ENCODE assay signal across 27 mouse cellular contexts in the genomic region with DNA sequence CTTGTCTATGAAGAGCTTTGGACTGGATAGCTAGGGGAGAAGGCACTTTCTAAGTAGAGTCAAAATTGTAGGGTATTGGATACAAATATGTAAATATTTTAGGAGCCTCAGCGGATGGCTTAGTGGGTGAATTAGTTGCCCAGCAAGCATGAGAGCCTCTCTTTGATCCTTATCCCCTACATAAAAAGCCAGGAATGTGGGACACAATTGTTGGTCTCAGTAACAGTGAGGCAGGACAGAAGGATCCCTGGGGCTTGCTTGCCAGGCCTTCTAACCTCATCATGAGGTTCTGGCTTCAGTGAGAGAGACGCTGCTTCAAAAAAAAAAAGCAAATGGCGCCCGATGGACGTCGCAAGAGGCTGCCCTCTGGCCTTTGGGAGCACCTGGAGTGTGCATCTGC.
DNase-seq lines count a peak whose midpoint lies in the region; ATAC-seq and TF ChIP-seq lines count a peak whose summit lies in the region.
"Had no signal": no experiment of that assay in that cellular context is flagged by ENCODE, and none has a peak within 500 bp of the region (broad histone marks: within the 10 kb centered on the region; RNA-seq: fewer than 3 reads in every experiment).

No protein-coding gene starts in this region.

- 0 out of 2 replicates have a peak, but pooled peaks cover 13% of the 10 kb centered on the region for H3K4me1 ChIP-seq in intestine, embryonic 15.5 days (replicated peaks)
- H3K4me1 ChIP-seq in intestine, postnatal 0 days (replicated peaks; ENCODE audit: control insufficient read depth, insufficient read depth, low read length), result peaks cover 6% of the 10 kb centered on the region; the same call in 1 of the 2 replicates
- peaks cover 11% of the 10 kb centered on the region; the same call in 1 of the 2 replicates for H3K4me1 ChIP-seq in lung, postnatal 0 days (ENCODE audit: insufficient read depth, low read depth, low read length)
- H3K4me1 ChIP-seq in intestine, embryonic 16.5 days (ENCODE audit: control insufficient read depth, insufficient read depth, low read length), result peaks cover 23% of the 10 kb centered on the region
- peaks cover 25% of the 10 kb centered on the region for H3K4me1 ChIP-seq in stomach, embryonic 16.5 days (ENCODE audit: control insufficient read depth, insufficient read depth, low read length)
- H3K4me1 ChIP-seq in forebrain, embryonic 16.5 days (replicated peaks; ENCODE audit: control insufficient read depth, insufficient read depth, low read length), result 0 out of 2 replicates have a peak, but pooled peaks cover 5% of the 10 kb centered on the region

- H3K27ac ChIP-seq in intestine, embryonic 15.5 days, result 0 out of 2 replicates have a peak overlapping the region, but pooled peaks have one; percentile 18
- no peak overlapping the region for H3K27ac ChIP-seq in intestine, postnatal 0 days (ENCODE audit: low read depth, low read length)
- H3K27ac ChIP-seq in lung, postnatal 0 days (ENCODE audit: low read length), result peak overlapping the region; percentile 72
- peak overlapping the region; percentile 29; the same call in 1 of the 2 replicates for H3K27ac ChIP-seq in intestine, embryonic 16.5 days (ENCODE audit: low read length)
- peak overlapping the region; percentile 90 for H3K27ac ChIP-seq in stomach, embryonic 16.5 days (ENCODE audit: low read length)
- no peak overlapping the region for H3K27ac ChIP-seq in forebrain, embryonic 16.5 days (ENCODE audit: low read length)
- H3K27ac ChIP-seq: embryonic facial prominence, embryonic 15.5 days; forebrain, embryonic 10.5 days; forebrain, embryonic 15.5 days; heart, embryonic 10.5 days; hindbrain, embryonic 12.5 days had no signal

- no peak for DNase-seq in lung, postnatal 0 days (ENCODE audit: low spot score)
- DNase-seq in lung, adult 18-20 months, result no peak
- DNase-seq in gastrocnemius, postnatal 14 days, result no peak
- DNase-seq: adrenal gland, adult 8-10 months; adrenal gland, postnatal 36 days; B cell, adult 2 months; cerebellum, adult 8-10 months; cerebellum, postnatal 14 days; embryo, embryonic 11 days; gastrocnemius, postnatal 36 days; heart, adult 11 months; heart, postnatal 10 days; heart, postnatal 4 days had no signal

- H3K27me3 ChIP-seq in intestine, embryonic 15.5 days (replicated peaks), result no peaks in the 10 kb centered on the region
- H3K27me3 ChIP-seq in intestine, postnatal 0 days (replicated peaks; ENCODE audit: control insufficient read depth, insufficient read depth, low read length), result no peaks in the 10 kb centered on the region
- no peaks in the 10 kb centered on the region for H3K27me3 ChIP-seq in lung, postnatal 0 days (replicated peaks; ENCODE audit: insufficient read depth, low read length)
- H3K27me3 ChIP-seq in intestine, embryonic 16.5 days (replicated peaks; ENCODE audit: control insufficient read depth, insufficient read depth, low read length), result no peaks in the 10 kb centered on the region
- no peaks in the 10 kb centered on the region for H3K27me3 ChIP-seq in stomach, embryonic 16.5 days (ENCODE audit: control insufficient read depth, insufficient read depth, low read length)
- no peaks in the 10 kb centered on the region for H3K27me3 ChIP-seq in forebrain, embryonic 16.5 days (replicated peaks; ENCODE audit: control insufficient read depth, insufficient read depth, low read length)
- H3K27me3 ChIP-seq: embryonic facial prominence, embryonic 15.5 days; forebrain, embryonic 15.5 days; hindbrain, embryonic 12.5 days; Patski had no signal

- no peak overlapping the region for H3K4me2 ChIP-seq in intestine, embryonic 15.5 days (replicated peaks)
- no peak overlapping the region for H3K4me2 ChIP-seq in intestine, postnatal 0 days (replicated peaks; ENCODE audit: low read depth)
- H3K4me2 ChIP-seq in lung, postnatal 0 days (replicated peaks; ENCODE audit: low read depth, low read length), result no peak overlapping the region
- no peak overlapping the region for H3K4me2 ChIP-seq in intestine, embryonic 16.5 days (ENCODE audit: low read depth, low read length)
- H3K4me2 ChIP-seq in stomach, embryonic 16.5 days (ENCODE audit: low read depth, low read length), result no peak overlapping the region
- H3K4me2 ChIP-seq in forebrain, embryonic 16.5 days (ENCODE audit: low read length), result no peak overlapping the region
- H3K4me2 ChIP-seq: embryonic facial prominence, embryonic 15.5 days; forebrain, embryonic 15.5 days; hindbrain, embryonic 12.5 days had no signal

- no peaks in the 10 kb centered on the region for H3K9me3 ChIP-seq in intestine, embryonic 15.5 days
- H3K9me3 ChIP-seq in intestine, postnatal 0 days (ENCODE audit: control insufficient read depth), result no peaks in the 10 kb centered on the region
- no peaks in the 10 kb centered on the region for H3K9me3 ChIP-seq in lung, postnatal 0 days (ENCODE audit: low read length)
- no peaks in the 10 kb centered on the region for H3K9me3 ChIP-seq in intestine, embryonic 16.5 days (ENCODE audit: control insufficient read depth, low read length)
- H3K9me3 ChIP-seq in stomach, embryonic 16.5 days (replicated peaks; ENCODE audit: control insufficient read depth, low read length), result no peaks in the 10 kb centered on the region
- H3K9me3 ChIP-seq in forebrain, embryonic 16.5 days (ENCODE audit: control insufficient read depth, low read length), result no peaks in the 10 kb centered on the region
- H3K9me3 ChIP-seq: embryonic facial prominence, embryonic 15.5 days; forebrain, embryonic 10.5 days; forebrain, embryonic 15.5 days; heart, embryonic 10.5 days; hindbrain, embryonic 12.5 days had no signal

- no peak for TF ChIP-seq CTCF in intestine, postnatal 0 days (IDR thresholded peaks at IDR 0.05; ENCODE audit: low read depth)
- no peak for TF ChIP-seq CTCF in lung, postnatal 0 days (IDR thresholded peaks at IDR 0.05)

- WGBS in intestine, embryonic 15.5 days, result 89% methylated on average over 6 of the region's 6 CpGs
- 84% methylated on average over 6 of the region's 6 CpGs for WGBS in intestine, postnatal 0 days
- 82% methylated on average over 6 of the region's 6 CpGs for WGBS in lung, postnatal 0 days
- WGBS in intestine, embryonic 16.5 days, result 88% methylated on average over 6 of the region's 6 CpGs
- 80% methylated on average over 6 of the region's 6 CpGs for WGBS in stomach, embryonic 16.5 days
- 85% methylated on average over 6 of the region's 6 CpGs for WGBS in forebrain, embryonic 16.5 days

- no peak for TF ChIP-seq EP300 in lung, postnatal 0 days (IDR thresholded peaks at IDR 0.05)

- ATAC-seq in intestine, embryonic 15.5 days, result no peak
- ATAC-seq in intestine, postnatal 0 days, result no peak
- ATAC-seq in lung, postnatal 0 days, result no peak
- ATAC-seq in intestine, embryonic 16.5 days, result no peak
- no peak for ATAC-seq in stomach, embryonic 16.5 days (ENCODE audit: insufficient read depth, low FRiP score)
- no peak for ATAC-seq in forebrain, embryonic 16.5 days
- ATAC-seq: CD4-positive, CD25-positive, alpha-beta regulatory T cell, adult 4 months; forebrain, embryonic 15.5 days; hindbrain, embryonic 16.5 days; Patski had no signal

- H3K9ac ChIP-seq in intestine, embryonic 15.5 days, result no peak overlapping the region
- H3K9ac ChIP-seq in intestine, postnatal 0 days (ENCODE audit: low read depth, low read length), result no peak overlapping the region
- no peak overlapping the region for H3K9ac ChIP-seq in lung, postnatal 0 days (replicated peaks; ENCODE audit: low read depth)
- no peak overlapping the region for H3K9ac ChIP-seq in intestine, embryonic 16.5 days (ENCODE audit: low read depth, low read length)
- H3K9ac ChIP-seq in stomach, embryonic 16.5 days (ENCODE audit: low read length), result no peak overlapping the region
- no peak overlapping the region for H3K9ac ChIP-seq in forebrain, embryonic 16.5 days (replicated peaks; ENCODE audit: low read depth, low read length)
- H3K9ac ChIP-seq: embryonic facial prominence, embryonic 15.5 days; forebrain, embryonic 15.5 days; hindbrain, embryonic 12.5 days had no signal

- intact Hi-C loops in gastrocnemius, postnatal 14 days (cut with DNase I; ENCODE audit: low total_unique reads), result no loop called here

- H3K4me3 ChIP-seq in intestine, embryonic 15.5 days (replicated peaks), result no peak overlapping the region
- H3K4me3 ChIP-seq in intestine, postnatal 0 days (ENCODE audit: low read depth, low read length), result no peak overlapping the region
- no peak overlapping the region for H3K4me3 ChIP-seq in lung, postnatal 0 days (ENCODE audit: low read depth, low read length)
- H3K4me3 ChIP-seq in intestine, embryonic 16.5 days (ENCODE audit: low read length), result no peak overlapping the region
- no peak overlapping the region for H3K4me3 ChIP-seq in stomach, embryonic 16.5 days (replicated peaks; ENCODE audit: low read length)
- no peak overlapping the region for H3K4me3 ChIP-seq in forebrain, embryonic 16.5 days (replicated peaks; ENCODE audit: low read length)
- H3K4me3 ChIP-seq: embryonic facial prominence, embryonic 15.5 days; erythroblast, embryonic 14.5 days; forebrain, embryonic 10.5 days; forebrain, embryonic 15.5 days; heart, embryonic 10.5 days; hindbrain, embryonic 12.5 days had no signal

- H3K36me3 ChIP-seq in intestine, embryonic 15.5 days, result no peaks in the 10 kb centered on the region
- no peaks in the 10 kb centered on the region for H3K36me3 ChIP-seq in intestine, postnatal 0 days (ENCODE audit: control insufficient read depth, insufficient read depth)
- no peaks in the 10 kb centered on the region for H3K36me3 ChIP-seq in lung, postnatal 0 days (ENCODE audit: insufficient read depth, low read length)
- H3K36me3 ChIP-seq in intestine, embryonic 16.5 days (ENCODE audit: control insufficient read depth, insufficient read depth, low read length), result no peaks in the 10 kb centered on the region
- no peaks in the 10 kb centered on the region for H3K36me3 ChIP-seq in stomach, embryonic 16.5 days (ENCODE audit: control insufficient read depth, insufficient read depth, low read length)
- no peaks in the 10 kb centered on the region for H3K36me3 ChIP-seq in forebrain, embryonic 16.5 days (ENCODE audit: control insufficient read depth, insufficient read depth)
- H3K36me3 ChIP-seq: embryonic facial prominence, embryonic 15.5 days; forebrain, embryonic 10.5 days; forebrain, embryonic 15.5 days; heart, embryonic 10.5 days; hindbrain, embryonic 12.5 days had no signal

Comparison
In these comparisons a context has a peak if more than half of its experiments do, and no peak if none do; other contexts are left out.
1. H3K27ac ChIP-seq: peak in intestine, embryonic 15.5 days (single experiment), lung, postnatal 0 days (single experiment), intestine, embryonic 16.5 days (single experiment) and stomach, embryonic 16.5 days (single experiment); none in intestine, postnatal 0 days (single experiment) and forebrain, embryonic 16.5 days (single experiment).